Mouse (Mus musculus): ENCODE results near the gene Adgrb3. TPM values are rescaled to one million over a fixed set of nuclear protein-coding genes. Genes with fewer than 3 reads are reported as not detected.

Gene Adgrb3
- polyA plus RNA-seq, 1 experiment from 2014 or later, result 0.43 TPM

GRCm38 (mm10) chr1:25828071-25828755 is 1.3 kb downstream of the Adgrb3 start:
- peaks cover 28% of the 10 kb centered on the region for H3K27me3 ChIP-seq (replicated peaks; ENCODE audit: control insufficient read depth, insufficient read depth, low read length)
- H3K4me3 ChIP-seq (ENCODE audit: low read depth, low read length), result no peak overlapping the region
- 73% methylated on average over 9 of the region's 9 CpGs for WGBS
- H3K4me1 ChIP-seq (replicated peaks; ENCODE audit: control insufficient read depth, insufficient read depth, low read length), result no peaks in the 10 kb centered on the region
- ATAC-seq (replicated peaks; ENCODE audit: low FRiP score) (no peak), DNase-seq (ENCODE audit: low spot score) (no peak)
- H3K9ac ChIP-seq (ENCODE audit: low read depth, low read length), result no peak overlapping the region
- H3K4me2 ChIP-seq, result no peak overlapping the region
- H3K27ac ChIP-seq (ENCODE audit: low read depth, low read length), result no peak overlapping the region
- no peaks in the 10 kb centered on the region for H3K36me3 ChIP-seq (ENCODE audit: control insufficient read depth, insufficient read depth, low read length)
- H3K9me3 ChIP-seq (ENCODE audit: control insufficient read depth, low read length), result no peaks in the 10 kb centered on the region

DNA sequence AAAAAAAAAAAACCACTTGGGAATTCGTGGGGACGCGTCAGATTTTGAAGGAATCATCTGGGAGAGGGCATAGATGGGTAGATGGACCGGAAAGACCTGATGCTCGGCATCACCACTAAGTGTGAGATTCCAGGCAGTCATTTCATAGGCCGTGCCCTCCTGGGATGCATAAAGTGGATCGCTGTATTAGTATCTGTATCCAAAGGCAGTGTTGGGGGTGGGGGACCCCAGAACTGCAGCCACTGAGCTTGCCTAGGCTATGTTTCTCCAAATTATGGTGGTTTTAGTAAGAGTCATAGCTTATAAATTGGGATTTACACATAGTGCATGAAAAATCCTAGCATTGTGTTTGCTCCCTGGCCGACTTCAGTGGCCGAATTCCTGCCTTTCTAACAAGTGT is 2.1 kb downstream of the Adgrb3 start:
- no peak for ATAC-seq (replicated peaks; ENCODE audit: low FRiP score)
- Histone ChIP-seq H3K36me3 (ENCODE audit: control insufficient read depth, insufficient read depth, low read length) (no peaks in the 10 kb centered on the region), H3K9me3 (ENCODE audit: control insufficient read depth, low read length) (no peaks in the 10 kb centered on the region), H3K9ac (ENCODE audit: low read depth, low read length) (no peak overlapping the region), H3K27me3 (replicated peaks; ENCODE audit: control insufficient read depth, insufficient read depth, low read length) (peaks cover 28% of the 10 kb centered on the region), H3K4me1 (replicated peaks; ENCODE audit: control insufficient read depth, insufficient read depth, low read length) (no peaks in the 10 kb centered on the region), H3K4me2 (no peak overlapping the region), H3K4me3 (ENCODE audit: low read depth, low read length) (no peak overlapping the region), H3K27ac (ENCODE audit: low read depth, low read length) (no peak overlapping the region)
- DNase-seq (ENCODE audit: low spot score), result no peak
- WGBS, result 67% methylated on average over 9 of the region's 9 CpGs

DNA sequence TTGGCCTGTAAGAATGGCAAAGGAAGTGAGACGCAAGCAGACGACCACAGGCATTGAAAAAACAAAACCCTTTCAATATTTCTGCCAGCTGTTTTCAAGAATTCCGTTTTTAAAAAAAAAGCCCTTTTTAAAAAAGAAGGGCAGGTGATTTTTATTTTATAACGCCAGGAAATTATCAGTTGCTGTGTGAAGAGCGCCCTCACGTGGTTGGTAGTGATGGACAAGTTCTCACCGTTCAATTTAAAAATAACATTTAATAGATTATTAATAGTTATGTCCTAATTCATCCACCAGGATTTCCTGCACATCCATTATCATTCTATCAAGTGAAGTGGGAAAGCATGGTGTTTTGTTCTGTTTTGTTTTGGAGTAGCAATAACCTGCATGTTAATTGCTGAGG is 2.7 kb downstream of the Adgrb3 start:
- no peak overlapping the region for H3K27ac ChIP-seq (ENCODE audit: low read depth, low read length)
- H3K9me3 ChIP-seq (ENCODE audit: control insufficient read depth, low read length), result no peaks in the 10 kb centered on the region
- H3K9ac ChIP-seq (ENCODE audit: low read depth, low read length), result no peak overlapping the region
- peaks cover 28% of the 10 kb centered on the region for H3K27me3 ChIP-seq (replicated peaks; ENCODE audit: control insufficient read depth, insufficient read depth, low read length)
- WGBS, result 17% methylated on average over 7 of the region's 7 CpGs
- ATAC-seq (replicated peaks; ENCODE audit: low FRiP score) (no peak), DNase-seq (ENCODE audit: low spot score) (no peak)
- no peaks in the 10 kb centered on the region for H3K4me1 ChIP-seq (replicated peaks; ENCODE audit: control insufficient read depth, insufficient read depth, low read length)
- no peak overlapping the region for H3K4me2 ChIP-seq
- H3K36me3 ChIP-seq (ENCODE audit: control insufficient read depth, insufficient read depth, low read length), result no peaks in the 10 kb centered on the region
- H3K4me3 ChIP-seq (ENCODE audit: low read depth, low read length), result no peak overlapping the region

DNA sequence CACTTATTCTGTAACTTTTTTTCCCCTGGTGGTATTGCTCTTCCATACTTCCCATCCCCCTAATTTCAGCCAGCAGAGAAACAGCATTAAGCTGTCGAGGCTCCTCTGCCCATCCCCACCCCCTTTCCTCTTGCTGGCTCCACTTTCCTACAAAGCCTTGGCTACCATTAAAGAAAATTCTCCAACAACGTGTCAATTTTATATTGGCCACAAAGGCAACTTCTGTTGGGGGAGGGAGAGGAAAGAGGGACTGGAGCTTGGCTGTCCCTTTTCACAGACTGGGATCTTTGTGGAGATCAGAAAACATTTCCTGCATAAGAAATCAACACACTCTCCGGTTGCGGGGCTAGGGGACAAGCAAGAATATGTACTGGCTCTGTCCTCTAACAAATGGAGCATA is 4.9 kb downstream of the Adgrb3 start:
- H3K27ac ChIP-seq (ENCODE audit: low read depth, low read length), result no peak overlapping the region
- no peak overlapping the region for H3K9ac ChIP-seq (ENCODE audit: low read depth, low read length)
- H3K4me1 ChIP-seq (replicated peaks; ENCODE audit: control insufficient read depth, insufficient read depth, low read length), result no peaks in the 10 kb centered on the region
- DNase-seq (ENCODE audit: low spot score) (no peak), ATAC-seq (replicated peaks; ENCODE audit: low FRiP score) (no peak)
- 33% methylated on average over 4 of the region's 4 CpGs for WGBS
- no peak overlapping the region for H3K4me2 ChIP-seq
- H3K27me3 ChIP-seq (replicated peaks; ENCODE audit: control insufficient read depth, insufficient read depth, low read length), result peaks cover 11% of the 10 kb centered on the region
- no peaks in the 10 kb centered on the region for H3K36me3 ChIP-seq (ENCODE audit: control insufficient read depth, insufficient read depth, low read length)
- no peaks in the 10 kb centered on the region for H3K9me3 ChIP-seq (ENCODE audit: control insufficient read depth, low read length)
- H3K4me3 ChIP-seq (ENCODE audit: low read depth, low read length), result no peak overlapping the region

DNA sequence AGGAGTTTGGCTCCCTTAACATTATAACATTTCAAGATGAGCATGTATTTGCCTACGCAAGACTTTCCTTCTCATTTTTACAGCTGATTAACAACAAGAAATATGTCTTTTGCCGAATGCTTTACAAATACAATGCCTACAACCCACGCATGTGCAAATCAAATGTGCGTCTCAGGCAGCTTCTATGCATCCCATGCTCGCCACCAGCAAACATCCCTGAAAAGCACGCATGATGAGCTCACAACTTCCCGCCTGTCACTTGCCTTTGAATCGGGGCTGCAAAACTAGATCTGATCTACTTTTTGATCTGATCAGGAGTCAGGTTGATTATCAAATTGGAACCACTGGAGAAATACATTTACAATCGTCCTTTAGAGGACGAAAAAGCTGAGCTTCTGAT is 5.5 kb downstream of the Adgrb3 start:
- Histone ChIP-seq H3K4me1 (replicated peaks; ENCODE audit: control insufficient read depth, insufficient read depth, low read length) (no peaks in the 10 kb centered on the region), H3K27me3 (replicated peaks; ENCODE audit: control insufficient read depth, insufficient read depth, low read length) (peaks cover 5% of the 10 kb centered on the region), H3K27ac (ENCODE audit: low read depth, low read length) (no peak overlapping the region), H3K4me3 (ENCODE audit: low read depth, low read length) (no peak overlapping the region), H3K36me3 (ENCODE audit: control insufficient read depth, insufficient read depth, low read length) (no peaks in the 10 kb centered on the region), H3K9me3 (ENCODE audit: control insufficient read depth, low read length) (no peaks in the 10 kb centered on the region), H3K9ac (ENCODE audit: low read depth, low read length) (no peak overlapping the region), H3K4me2 (no peak overlapping the region)
- DNase-seq (ENCODE audit: low spot score) (no peak), ATAC-seq (replicated peaks; ENCODE audit: low FRiP score) (no peak)
- 77% methylated on average over 10 of the region's 10 CpGs for WGBS

- Histone ChIP-seq H3K4me3 (ENCODE audit: low read depth, low read length) (no peak overlapping the region), H3K9me3 (ENCODE audit: control insufficient read depth, low read length) (no peaks in the 10 kb centered on the region), H3K36me3 (ENCODE audit: control insufficient read depth, insufficient read depth, low read length) (no peaks in the 10 kb centered on the region), H3K27me3 (replicated peaks; ENCODE audit: control insufficient read depth, insufficient read depth, low read length) (no peaks in the 10 kb centered on the region), H3K27ac (ENCODE audit: low read depth, low read length) (no peak overlapping the region), H3K4me2 (no peak overlapping the region), H3K9ac (ENCODE audit: low read depth, low read length) (no peak overlapping the region), H3K4me1 (replicated peaks; ENCODE audit: control insufficient read depth, insufficient read depth, low read length) (no peaks in the 10 kb centered on the region)
- WGBS, result 81% methylated on average over 1 of the region's 1 CpGs
- no peak for DNase-seq (ENCODE audit: low spot score)
- no peak for ATAC-seq (replicated peaks; ENCODE audit: low FRiP score)
Measured at GRCm38 (mm10) chr1:25815491-25815890, 14.0 kb downstream of the Adgrb3 start.

DNA sequence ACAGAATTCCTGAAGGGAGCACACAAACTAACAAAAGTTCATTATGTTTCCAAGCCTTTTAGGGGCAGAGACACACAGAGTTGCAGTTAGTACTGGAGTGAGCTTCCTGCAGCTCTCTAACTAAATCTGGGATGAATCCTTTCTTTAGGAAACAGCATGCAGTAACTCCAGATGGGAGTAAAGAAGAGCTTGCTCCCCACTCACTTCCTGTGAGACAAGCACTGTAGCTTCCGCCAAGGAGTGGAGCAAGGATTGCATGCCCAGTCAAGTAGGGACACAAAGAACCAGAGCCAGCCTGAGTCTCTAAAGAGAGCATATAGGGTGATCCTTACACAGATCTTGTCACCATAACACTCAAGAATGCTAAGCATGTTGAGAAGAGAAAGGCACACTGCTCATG is 50.7 kb downstream of the Adgrb3 start:
- 69% methylated on average over 1 of the region's 1 CpGs for WGBS
- Histone ChIP-seq H3K27ac (ENCODE audit: low read depth, low read length) (no peak overlapping the region), H3K4me3 (ENCODE audit: low read depth, low read length) (no peak overlapping the region), H3K9me3 (ENCODE audit: control insufficient read depth, low read length) (no peaks in the 10 kb centered on the region), H3K4me2 (no peak overlapping the region), H3K4me1 (replicated peaks; ENCODE audit: control insufficient read depth, insufficient read depth, low read length) (no peaks in the 10 kb centered on the region), H3K27me3 (replicated peaks; ENCODE audit: control insufficient read depth, insufficient read depth, low read length) (no peaks in the 10 kb centered on the region), H3K9ac (ENCODE audit: low read depth, low read length) (no peak overlapping the region), H3K36me3 (ENCODE audit: control insufficient read depth, insufficient read depth, low read length) (no peaks in the 10 kb centered on the region)
- ATAC-seq (replicated peaks; ENCODE audit: low FRiP score) (no peak), DNase-seq (ENCODE audit: low spot score) (no peak)

GRCm38 (mm10) chr1:25777459-25777858 is 52.0 kb downstream of the Adgrb3 start:
- Histone ChIP-seq H3K27ac (ENCODE audit: low read depth, low read length) (no peak overlapping the region), H3K36me3 (ENCODE audit: control insufficient read depth, insufficient read depth, low read length) (no peaks in the 10 kb centered on the region), H3K4me3 (ENCODE audit: low read depth, low read length) (no peak overlapping the region), H3K9ac (ENCODE audit: low read depth, low read length) (no peak overlapping the region), H3K27me3 (replicated peaks; ENCODE audit: control insufficient read depth, insufficient read depth, low read length) (no peaks in the 10 kb centered on the region), H3K9me3 (ENCODE audit: control insufficient read depth, low read length) (no peaks in the 10 kb centered on the region), H3K4me2 (no peak overlapping the region), H3K4me1 (replicated peaks; ENCODE audit: control insufficient read depth, insufficient read depth, low read length) (no peaks in the 10 kb centered on the region)
- ATAC-seq (replicated peaks; ENCODE audit: low FRiP score) (no peak), DNase-seq (ENCODE audit: low spot score) (no peak)
- WGBS, result 80% methylated on average over 4 of the region's 4 CpGs

GRCm38 (mm10) chr1:25775440-25776130 is 53.9 kb downstream of the Adgrb3 start:
- Histone ChIP-seq H3K4me1 (replicated peaks; ENCODE audit: control insufficient read depth, insufficient read depth, low read length) (no peaks in the 10 kb centered on the region), H3K27me3 (replicated peaks; ENCODE audit: control insufficient read depth, insufficient read depth, low read length) (no peaks in the 10 kb centered on the region), H3K27ac (ENCODE audit: low read depth, low read length) (no peak overlapping the region), H3K36me3 (ENCODE audit: control insufficient read depth, insufficient read depth, low read length) (no peaks in the 10 kb centered on the region), H3K9ac (ENCODE audit: low read depth, low read length) (no peak overlapping the region), H3K9me3 (ENCODE audit: control insufficient read depth, low read length) (no peaks in the 10 kb centered on the region), H3K4me3 (ENCODE audit: low read depth, low read length) (no peak overlapping the region), H3K4me2 (no peak overlapping the region)
- 72% methylated on average over 3 of the region's 3 CpGs for WGBS
- no peak for DNase-seq (ENCODE audit: low spot score)
- no peak for ATAC-seq (replicated peaks; ENCODE audit: low FRiP score)

Data from liver, embryonic 11.5 days (tissue).